Mouse (Mus musculus) urinary bladder, postnatal 10 days (tissue): Measurements from ENCODE around the gene B3gnt8.

Experiments
- DNase-seq: peaks from one replicate; pipeline ENCODE4 v3.0.0; 2022; ENCODE audit warnings: low spot score

B3gnt8 gene

DNA sequence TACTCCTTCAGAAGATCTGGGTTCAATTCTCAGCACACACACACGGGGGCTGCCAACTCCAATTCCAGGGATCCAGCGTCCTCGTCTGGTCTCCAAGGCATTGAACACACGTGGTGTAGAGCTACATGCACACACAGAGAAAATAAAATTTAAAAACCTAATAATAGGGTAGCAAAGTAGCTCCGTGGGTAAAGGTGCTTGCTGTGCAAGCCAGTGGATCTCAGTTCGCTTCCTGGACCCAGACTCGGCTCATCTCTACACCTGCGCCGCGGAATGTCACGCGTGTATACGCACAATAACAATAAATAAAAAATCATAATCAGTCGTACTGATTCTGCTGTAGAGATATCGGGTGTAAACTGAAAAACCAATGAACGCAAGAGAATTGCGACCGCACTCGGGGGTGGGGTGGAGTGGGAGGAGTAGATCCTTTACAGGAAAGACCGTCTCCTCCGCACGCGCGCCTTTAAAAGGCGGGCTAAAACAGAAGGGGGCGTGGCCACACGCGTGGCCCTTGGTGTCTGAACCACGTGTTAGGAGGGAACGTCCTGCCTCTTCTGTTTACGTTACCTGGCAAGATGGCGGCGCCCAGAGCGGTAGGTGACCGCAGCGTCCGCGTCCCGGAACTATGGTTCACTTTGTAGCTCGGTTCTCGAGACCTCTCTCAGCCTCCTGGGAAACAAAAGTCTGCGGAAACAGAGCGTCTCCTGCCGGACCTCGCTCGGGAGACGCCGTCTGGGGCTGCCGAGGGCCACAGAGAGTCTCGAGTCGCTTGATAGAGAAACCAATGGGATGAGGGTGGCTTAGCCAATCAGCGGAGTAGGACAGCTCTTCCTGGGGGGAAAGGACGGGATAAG lies 7.4 kb upstream of the B3gnt8 start, which contains the start of gene Dmac2:
TSS of gene Dmac2 (plus strand) at position 550 of the 857 bp plus-strand sequence.
- peak; percentile 71 for DNase-seq

GRCm38 (mm10) chr7:25619722-25619991 lies 6.8 kb upstream of the B3gnt8 start:
- DNase-seq: no peak

DNA sequence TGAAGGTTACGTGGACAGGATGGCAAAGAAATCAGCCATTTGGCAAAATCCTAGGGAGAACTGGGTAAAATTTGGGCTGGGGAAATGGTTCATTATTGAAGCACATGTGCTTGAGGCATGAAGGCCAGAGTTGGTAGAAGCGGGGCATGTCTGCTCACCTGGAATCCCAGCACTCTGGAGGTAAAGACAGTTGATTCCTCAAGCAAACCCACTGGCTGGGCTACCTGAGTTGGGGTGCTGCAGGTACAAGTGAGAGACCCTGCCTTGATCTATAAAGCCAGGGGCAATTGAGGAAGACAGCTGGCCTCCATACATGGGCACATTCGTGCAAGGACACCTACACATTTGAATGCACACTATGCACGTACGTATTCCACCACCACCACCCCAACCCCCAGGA lies 6.4 kb upstream of the B3gnt8 start:
- DNase-seq: no peak

- DNase-seq: no peak
These were observed 5.7 kb upstream of the B3gnt8 start for GRCm38 (mm10) chr7:25620751-25621150.

- DNase-seq: no peak
These were observed 2.5 kb upstream of the B3gnt8 start for GRCm38 (mm10) chr7:25623857-25624370.

DNA sequence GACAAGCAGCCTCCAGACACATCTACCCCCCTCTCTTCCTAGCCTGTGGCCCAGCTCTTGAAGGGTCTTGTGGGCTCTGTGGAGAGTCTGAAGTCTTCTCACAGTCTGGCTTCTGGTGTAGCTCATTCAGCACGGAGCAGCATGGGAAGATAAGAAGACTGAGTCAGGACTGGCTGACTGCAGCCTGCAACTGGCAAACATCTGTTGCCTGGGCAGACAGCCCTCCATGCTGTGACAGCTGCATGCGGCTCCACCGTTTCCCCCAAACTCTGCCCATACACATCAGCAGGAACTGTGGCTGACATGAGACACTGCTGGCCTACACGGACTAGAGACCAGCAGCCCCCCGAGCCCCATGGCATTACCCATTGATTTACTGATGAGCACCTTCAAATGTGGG lies 1.6 kb upstream of the B3gnt8 start:
- no peak for DNase-seq

DNA sequence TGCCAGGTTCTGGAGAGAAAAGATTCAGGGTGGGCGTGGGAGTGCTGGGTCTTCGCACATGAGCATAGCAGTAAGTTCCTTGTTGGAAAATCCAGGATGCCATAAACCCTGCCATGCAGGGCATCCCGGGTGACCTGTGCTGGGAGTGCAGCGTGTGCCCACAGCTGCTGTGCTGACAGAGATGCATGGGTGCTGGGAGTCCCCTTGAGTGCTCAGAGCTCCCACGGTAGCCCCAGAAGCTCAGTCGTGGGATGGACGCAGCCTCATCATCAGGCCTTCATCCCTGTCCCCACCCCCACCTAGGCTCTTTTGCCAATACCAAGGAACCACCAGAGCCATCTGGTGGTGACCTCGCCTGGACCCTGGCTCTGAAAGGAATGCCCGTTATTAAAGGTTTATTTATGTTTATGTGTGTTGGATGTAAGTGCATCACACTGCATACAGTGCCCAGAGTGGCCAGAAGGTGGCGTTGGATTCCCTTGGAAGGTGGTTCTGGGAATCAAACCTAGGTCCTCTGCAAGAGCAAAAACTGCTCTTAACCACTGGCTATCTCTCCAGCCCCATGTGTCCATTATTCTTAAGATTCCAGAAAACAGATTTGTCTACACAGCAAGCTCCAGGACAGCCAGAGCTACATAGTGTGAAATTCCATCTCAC lies 732 bp upstream of the B3gnt8 start:
- DNase-seq: no peak

- DNase-seq: peak; percentile 46
These were observed 1.2 kb downstream of the B3gnt8 start for GRCm38 (mm10) chr7:25627431-25628322.

GRCm38 (mm10) chr7:25628323-25628620 lies 1.8 kb downstream of the B3gnt8 start:
- DNase-seq: no peak

DNA sequence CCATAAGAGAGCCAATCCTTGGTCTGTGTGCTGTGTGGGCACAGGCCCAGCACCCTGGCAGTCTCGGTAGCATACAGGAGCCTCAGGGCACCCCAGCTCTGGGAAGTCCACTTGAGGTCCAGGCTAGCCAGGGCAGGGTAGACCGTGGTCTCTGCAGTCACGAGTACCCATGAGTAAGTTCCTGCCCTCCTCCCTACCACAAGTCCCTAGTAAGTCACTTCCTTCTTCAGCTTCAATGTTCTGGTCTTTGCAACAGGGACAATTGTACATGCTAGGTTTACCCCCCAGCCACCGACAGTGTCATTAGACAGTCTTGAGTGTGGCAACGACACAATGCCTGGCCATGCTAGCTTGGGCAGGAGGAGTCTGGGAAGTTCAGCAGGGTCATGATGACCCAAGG lies 6.2 kb downstream of the B3gnt8 start:
- DNase-seq: no peak

GRCm38 (mm10) chr7:25636373-25636772 lies 9.9 kb downstream of the B3gnt8 start:
- no peak for DNase-seq

DNA sequence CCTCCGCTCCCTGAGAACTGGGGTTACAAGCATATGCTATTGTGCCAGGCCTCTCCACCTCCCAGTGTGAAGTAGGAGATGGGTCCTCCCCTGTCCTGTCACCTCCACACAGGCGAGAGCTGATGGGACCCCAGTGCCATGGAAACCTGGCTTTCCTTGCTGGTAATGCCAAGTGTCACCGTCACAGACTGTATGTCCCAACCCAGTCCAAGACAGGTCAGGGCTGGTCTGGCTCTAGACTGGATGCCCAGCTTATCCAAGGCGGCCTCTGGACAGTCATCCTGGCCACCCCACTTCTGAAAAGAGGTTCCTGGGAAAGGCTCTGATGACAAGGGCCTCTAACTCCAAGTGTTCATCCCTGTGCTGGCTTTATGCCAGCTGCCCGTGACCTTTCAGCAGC lies 10.6 kb downstream of the B3gnt8 start:
- DNase-seq: no peak

DNA sequence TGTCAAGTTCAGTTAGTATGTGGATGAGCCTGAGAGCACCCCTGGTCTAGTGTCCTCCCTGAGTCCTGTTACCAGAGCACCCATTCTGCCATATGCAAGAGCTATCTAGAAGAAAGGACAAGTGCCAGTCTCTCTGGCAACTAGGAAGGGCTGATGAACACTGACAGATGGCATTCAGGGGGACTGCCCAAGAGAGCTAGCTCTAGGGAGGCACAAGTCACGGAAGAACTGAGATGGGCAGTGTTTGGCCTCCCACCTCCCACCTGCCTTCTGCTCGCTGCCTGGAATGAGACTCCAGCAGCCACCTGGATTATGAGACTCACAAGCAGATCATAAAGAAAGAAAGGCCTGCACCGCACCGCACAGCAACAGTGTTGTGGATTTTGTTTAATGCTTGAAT lies 13.3 kb downstream of the B3gnt8 start:
- DNase-seq: no peak

DNA sequence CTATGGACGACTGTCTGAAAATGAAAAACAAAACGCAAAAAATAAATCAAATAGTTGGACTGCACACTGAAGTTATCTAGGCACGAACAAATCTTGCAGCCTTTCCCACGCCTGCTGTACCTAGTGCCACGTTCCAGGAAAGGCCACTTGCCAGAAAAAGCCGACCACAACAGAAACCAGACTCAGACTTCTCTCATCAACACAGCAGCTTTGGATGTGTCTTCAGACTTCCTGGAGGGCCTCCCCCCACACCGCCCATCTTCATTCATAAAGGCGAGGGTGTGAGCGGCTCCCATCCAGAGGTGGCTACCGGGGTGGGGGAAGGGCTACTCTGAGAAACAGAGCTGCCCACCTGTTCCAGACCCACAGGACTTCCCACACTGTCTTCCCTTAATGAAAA lies 17.7 kb downstream of the B3gnt8 start:
- no peak for DNase-seq

DNA sequence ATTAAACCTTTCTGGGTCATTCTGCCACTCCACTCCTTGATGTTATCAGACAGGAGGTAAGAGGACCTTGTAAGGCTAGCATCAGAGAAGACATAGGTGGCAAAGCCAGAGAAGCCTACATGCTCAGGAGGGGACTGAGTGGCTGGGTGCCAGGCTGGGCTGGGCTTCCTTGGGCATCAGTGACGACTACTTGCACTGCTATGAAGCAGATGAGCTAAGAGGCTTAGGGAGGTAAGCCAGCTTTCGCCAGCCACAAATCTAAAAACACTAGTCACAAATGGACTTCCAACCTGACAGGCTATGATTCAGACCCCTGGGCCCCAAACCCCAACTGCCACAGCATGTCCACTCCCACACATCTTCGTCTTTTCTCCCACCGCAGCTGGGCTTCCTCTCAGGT lies 18.2 kb downstream of the B3gnt8 start:
- DNase-seq: no peak

DNA sequence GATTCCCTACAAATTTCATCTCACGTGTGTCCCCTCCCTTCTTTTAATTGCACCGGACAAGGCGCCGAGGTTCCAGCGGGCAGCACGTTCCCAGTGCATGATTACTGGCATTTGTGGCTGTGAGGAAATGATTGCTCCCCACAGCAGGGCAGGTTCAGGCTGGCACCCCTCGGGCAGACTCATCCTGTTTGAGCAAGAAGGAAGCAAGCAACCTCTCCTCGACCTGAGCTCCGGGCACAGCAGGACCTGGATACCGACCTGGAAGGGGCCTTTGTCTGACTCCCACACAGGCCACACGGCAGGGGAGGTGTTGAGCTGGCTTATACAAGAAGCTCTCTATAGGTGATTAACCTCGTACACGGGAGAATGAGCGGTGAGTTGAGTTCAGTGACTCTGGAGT lies 18.6 kb downstream of the B3gnt8 start:
- DNase-seq: no peak

GRCm38 (mm10) chr7:25647574-25648123 lies 21.2 kb downstream of the B3gnt8 start:
- no peak for DNase-seq

DNA sequence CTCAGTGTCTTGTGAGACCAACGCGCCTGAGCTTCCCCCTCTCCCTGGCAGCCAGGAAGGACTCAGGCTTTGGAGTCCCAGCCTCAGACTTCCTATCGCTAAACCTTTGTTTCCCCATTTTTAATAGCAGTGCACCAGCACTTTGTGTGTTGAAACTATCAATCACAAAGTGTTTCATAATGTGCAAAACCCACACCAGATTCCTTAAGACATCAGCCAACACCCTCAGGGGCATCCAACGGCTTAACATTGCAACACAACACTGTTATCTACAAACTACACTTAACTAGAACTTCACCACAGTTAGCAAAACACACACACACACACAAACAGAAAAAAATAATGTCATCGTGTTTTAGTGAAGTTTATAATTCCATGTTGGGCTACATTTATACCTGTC lies 23.4 kb downstream of the B3gnt8 start:
- DNase-seq: no peak

DNA sequence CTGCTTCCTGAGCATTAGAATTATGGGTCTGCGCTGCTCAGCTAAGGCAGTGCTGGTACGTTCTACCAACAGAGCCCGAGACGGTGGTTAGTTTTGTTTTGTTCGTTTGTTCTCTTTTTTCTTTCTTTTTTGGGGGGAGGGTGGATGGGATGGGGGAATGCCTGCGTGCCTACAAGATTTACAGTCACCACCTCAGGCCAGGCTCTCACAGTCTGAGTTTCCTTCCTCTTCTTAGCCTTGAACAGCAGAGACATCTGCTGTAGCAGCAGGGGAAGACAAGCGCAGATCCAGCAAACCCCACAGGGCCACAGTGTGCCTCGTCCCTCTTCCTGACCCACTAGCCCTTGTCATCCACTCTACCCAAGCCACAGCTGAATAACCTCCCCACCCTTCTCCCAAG lies 24.8 kb downstream of the B3gnt8 start:
- no peak for DNase-seq

- DNase-seq: no peak
These were observed 25.8 kb downstream of the B3gnt8 start for GRCm38 (mm10) chr7:25652244-25652759.

- no peak for DNase-seq
These were observed 29.4 kb downstream of the B3gnt8 start for GRCm38 (mm10) chr7:25655601-25656428.
